Mouse (Mus musculus): Measurements from ENCODE around the gene Atf3. TPM values are rescaled to one million over a fixed set of nuclear protein-coding genes. Genes with fewer than 3 reads are reported as not detected.
A peak's percentile ranks its signal among the peaks of the same experiment; 100 is the strongest.

Atf3 gene
- polyA plus RNA-seq, 1 experiment from 2014 or later: 0.73 TPM

DNA sequence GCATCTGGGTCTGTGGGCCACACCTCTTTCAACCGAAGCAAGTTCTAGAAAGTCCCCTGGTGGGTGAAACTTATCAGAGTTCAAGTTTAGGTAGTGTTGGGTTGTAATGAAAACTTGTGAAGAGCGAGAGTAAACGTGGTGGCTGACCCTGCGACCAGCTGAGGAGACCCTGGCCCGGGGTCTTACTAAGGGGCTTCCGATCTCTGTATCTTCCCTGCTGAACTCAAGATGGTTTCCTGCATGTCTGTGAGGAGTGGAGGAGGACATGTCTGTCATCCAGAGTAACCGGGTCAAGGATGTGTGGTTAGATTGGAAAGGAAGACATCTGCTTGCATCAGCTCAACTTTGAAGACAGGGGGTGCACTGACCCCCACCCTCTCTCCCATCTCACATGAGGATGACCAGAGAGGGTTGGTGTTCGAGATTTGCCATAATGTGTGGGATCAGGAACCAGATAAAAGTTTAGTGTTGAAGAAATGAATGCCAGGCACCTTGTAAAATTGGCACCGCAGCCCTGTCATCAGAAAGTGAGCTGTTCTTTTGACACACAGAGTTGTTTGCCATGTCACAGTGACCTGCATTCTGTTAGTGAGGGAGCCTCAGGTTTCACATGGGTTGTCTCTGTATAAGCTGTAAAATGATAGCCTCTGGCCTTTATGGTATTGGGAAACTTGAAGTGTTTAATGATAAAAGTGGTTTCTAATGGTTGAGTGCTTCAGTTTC, 7.3 kb upstream of the Atf3 start:
- H3K27me3 ChIP-seq: no peaks in the 10 kb centered on the region
- peaks cover 18% of the 10 kb centered on the region for H3K4me1 ChIP-seq (replicated peaks)
- 55% methylated on average over 9 of the region's 9 CpGs for WGBS
- peak overlapping the region; percentile 58 for H3K4me3 ChIP-seq
- ATAC-seq (ENCODE audit: low FRiP score, low read depth): peak; percentile 4; the same call in 1 of the 2 replicates
- H3K9me3 ChIP-seq: no peaks in the 10 kb centered on the region
- H3K36me3 ChIP-seq: no peaks in the 10 kb centered on the region
- no peak overlapping the region; the same call in 1 of the 2 replicates for H3K27ac ChIP-seq (replicated peaks)
- peak overlapping the region; percentile 77 for H3K9ac ChIP-seq
- H3K4me2 ChIP-seq: peak overlapping the region; percentile 91

- Histone ChIP-seq H3K9me3 (no peaks in the 10 kb centered on the region), H3K4me3 (peak overlapping the region; percentile 58), H3K27me3 (no peaks in the 10 kb centered on the region), H3K4me2 (peak overlapping the region; percentile 91), H3K4me1 (replicated peaks) (peaks cover 18% of the 10 kb centered on the region), H3K27ac (replicated peaks) (peak overlapping the region; percentile 60), H3K9ac (peak overlapping the region; percentile 77), H3K36me3 (no peaks in the 10 kb centered on the region)
- ATAC-seq (ENCODE audit: low FRiP score, low read depth): peak; percentile 91
- 2% methylated on average over 57 of the region's 57 CpGs for WGBS
These were observed 6.6 kb upstream of the Atf3 start for GRCm38 (mm10) chr1:191224302-191224980.

DNA sequence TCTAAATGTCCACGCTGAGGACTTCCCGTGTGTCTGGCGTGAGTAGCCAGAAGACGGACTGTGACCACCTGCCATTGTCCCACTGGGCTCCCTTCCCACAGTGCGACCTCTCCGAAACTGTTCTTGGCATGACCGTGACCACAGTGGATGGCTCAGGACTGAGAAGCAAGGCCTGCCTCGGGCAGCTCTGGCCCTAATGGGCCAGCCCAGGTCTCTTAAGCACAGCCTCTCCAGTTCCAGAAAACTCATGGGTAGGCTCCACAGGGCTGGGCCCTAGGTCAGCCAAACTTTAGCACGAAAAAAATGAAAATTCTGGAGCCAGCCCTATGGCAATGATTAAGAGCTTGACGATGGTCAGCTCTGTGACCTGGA, 6.1 kb upstream of the Atf3 start:
- peak; percentile 88 for ATAC-seq (ENCODE audit: low FRiP score, low read depth)
- Histone ChIP-seq H3K4me2 (peak overlapping the region; percentile 91), H3K9me3 (no peaks in the 10 kb centered on the region), H3K36me3 (no peaks in the 10 kb centered on the region), H3K4me3 (peak overlapping the region; percentile 58), H3K27ac (replicated peaks) (0 out of 2 replicates have a peak overlapping the region, but pooled peaks have one; percentile 60), H3K9ac (peak overlapping the region; percentile 77), H3K27me3 (no peaks in the 10 kb centered on the region), H3K4me1 (replicated peaks) (peaks cover 18% of the 10 kb centered on the region)
- 51% methylated on average over 10 of the region's 10 CpGs for whole genome bisulfite sequencing

DNA sequence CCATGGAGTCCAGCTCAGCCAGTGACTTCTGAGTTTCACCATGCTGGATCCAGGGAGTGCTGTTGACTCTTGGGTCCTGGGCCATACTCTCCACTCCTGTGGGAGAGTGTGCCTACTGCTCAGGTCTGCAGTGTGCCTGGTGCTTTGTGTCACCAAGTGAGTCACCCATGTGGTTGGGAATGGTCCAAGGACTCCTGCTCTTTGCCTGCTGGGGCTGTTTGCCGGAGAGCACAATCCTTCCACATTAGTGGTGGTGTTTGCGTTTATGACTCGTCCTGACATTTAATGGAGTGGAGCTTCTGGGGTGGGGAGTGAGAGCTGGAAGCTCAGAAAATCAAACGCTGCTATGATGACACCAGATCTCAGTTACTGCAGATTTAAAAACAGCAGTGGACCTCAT, 4.2 kb upstream of the Atf3 start:
- Histone ChIP-seq H3K4me3 (no peak overlapping the region), H3K9ac (no peak overlapping the region), H3K36me3 (no peaks in the 10 kb centered on the region), H3K9me3 (no peaks in the 10 kb centered on the region), H3K27me3 (no peaks in the 10 kb centered on the region), H3K4me1 (replicated peaks) (peaks cover 18% of the 10 kb centered on the region), H3K27ac (replicated peaks) (no peak overlapping the region), H3K4me2 (no peak overlapping the region)
- WGBS: 83% methylated on average over 4 of the region's 4 CpGs
- ATAC-seq (ENCODE audit: low FRiP score, low read depth): no peak

DNA sequence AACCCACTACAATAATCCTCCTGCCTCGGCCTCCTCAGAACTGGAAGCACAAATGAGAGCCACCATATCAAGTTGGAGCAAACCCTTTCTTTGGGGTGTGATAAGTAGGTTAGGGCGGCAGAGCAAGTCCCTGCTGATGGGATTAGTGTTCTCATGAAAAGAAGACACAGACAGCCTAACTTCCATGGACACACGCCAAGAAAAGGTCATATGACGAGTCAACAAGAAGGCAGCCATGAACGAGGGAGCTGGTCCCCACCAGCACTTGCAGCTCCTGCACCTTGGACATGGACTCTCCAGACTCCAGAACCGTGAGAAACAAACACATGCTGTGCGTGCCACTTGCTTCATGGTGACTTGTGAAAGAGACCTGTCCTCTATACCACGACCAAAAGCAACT, 2.7 kb upstream of the Atf3 start:
- ATAC-seq (ENCODE audit: low FRiP score, low read depth): no peak
- no peaks in the 10 kb centered on the region for H3K36me3 ChIP-seq
- H3K4me3 ChIP-seq: no peak overlapping the region
- no peak overlapping the region for H3K9ac ChIP-seq
- 80% methylated on average over 8 of the region's 8 CpGs for WGBS
- H3K27ac ChIP-seq (replicated peaks): no peak overlapping the region
- no peaks in the 10 kb centered on the region for H3K27me3 ChIP-seq
- H3K4me2 ChIP-seq: no peak overlapping the region
- peaks cover 14% of the 10 kb centered on the region for H3K4me1 ChIP-seq (replicated peaks)
- H3K9me3 ChIP-seq: no peaks in the 10 kb centered on the region

DNA sequence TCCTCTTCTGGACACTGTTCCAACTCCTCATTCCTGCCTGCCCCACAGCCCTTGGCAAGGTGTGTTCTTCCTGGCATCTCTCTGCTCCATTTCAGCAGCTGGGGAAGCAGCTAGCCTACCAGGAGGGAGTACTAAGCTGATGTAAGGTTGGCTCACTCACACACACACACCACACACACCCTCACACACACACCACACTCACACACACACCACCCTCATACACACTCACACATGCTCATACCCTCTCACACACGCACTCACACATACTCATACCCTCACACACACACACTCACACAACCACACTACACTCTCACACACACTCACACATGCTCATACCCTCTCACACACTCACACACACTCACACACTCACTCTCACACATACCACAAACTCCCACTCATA, 1.9 kb upstream of the Atf3 start:
- ATAC-seq (ENCODE audit: low FRiP score, low read depth): no peak
- no peaks in the 10 kb centered on the region for H3K9me3 ChIP-seq
- no peak overlapping the region for H3K4me3 ChIP-seq
- H3K27me3 ChIP-seq: no peaks in the 10 kb centered on the region
- peaks cover 6% of the 10 kb centered on the region for H3K4me1 ChIP-seq (replicated peaks)
- H3K36me3 ChIP-seq: no peaks in the 10 kb centered on the region
- 100% methylated on average over 1 of the region's 1 CpGs for WGBS
- H3K4me2 ChIP-seq: no peak overlapping the region
- H3K27ac ChIP-seq (replicated peaks): no peak overlapping the region
- no peak overlapping the region for H3K9ac ChIP-seq

DNA sequence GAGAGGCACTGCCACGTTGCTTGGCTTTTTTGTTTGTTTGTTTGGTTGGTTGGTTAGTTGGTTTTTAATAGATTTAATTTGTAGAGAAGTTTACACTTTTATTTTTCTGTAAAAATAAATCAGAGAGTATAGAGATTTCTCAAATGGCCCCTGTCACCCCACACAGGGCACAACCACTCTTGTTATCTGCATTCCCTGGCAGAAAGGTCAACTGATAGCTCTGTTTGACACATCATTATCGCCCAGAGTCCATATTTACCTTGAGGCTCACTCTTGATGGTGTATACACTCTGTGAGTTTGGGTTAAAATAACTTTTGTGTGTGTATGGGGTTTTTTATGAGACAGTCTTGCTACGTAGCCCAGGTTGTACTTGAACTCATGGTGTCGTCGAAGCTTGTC, 744 bp upstream of the Atf3 start:
- no peaks in the 10 kb centered on the region for H3K27me3 ChIP-seq
- no peak overlapping the region for H3K9ac ChIP-seq
- peaks cover under 1% of the 10 kb centered on the region; the same call in 1 of the 2 replicates for H3K4me1 ChIP-seq (replicated peaks)
- H3K4me3 ChIP-seq: no peak overlapping the region
- H3K36me3 ChIP-seq: no peaks in the 10 kb centered on the region
- H3K27ac ChIP-seq (replicated peaks): no peak overlapping the region
- no peak for ATAC-seq (ENCODE audit: low FRiP score, low read depth)
- 89% methylated on average over 5 of the region's 5 CpGs for WGBS
- H3K4me2 ChIP-seq: no peak overlapping the region
- no peaks in the 10 kb centered on the region for H3K9me3 ChIP-seq

GRCm38 (mm10) chr1:191215776-191216661, 1.8 kb downstream of the Atf3 start:
- Histone ChIP-seq H3K9ac (no peak overlapping the region), H3K36me3 (no peaks in the 10 kb centered on the region), H3K4me1 (replicated peaks) (no peaks in the 10 kb centered on the region), H3K27me3 (no peaks in the 10 kb centered on the region), H3K4me2 (peak overlapping the region; percentile 31), H3K9me3 (no peaks in the 10 kb centered on the region), H3K4me3 (no peak overlapping the region), H3K27ac (replicated peaks) (no peak overlapping the region)
- no peak for ATAC-seq (ENCODE audit: low FRiP score, low read depth)
- WGBS: 31% methylated on average over 19 of the region's 19 CpGs

DNA sequence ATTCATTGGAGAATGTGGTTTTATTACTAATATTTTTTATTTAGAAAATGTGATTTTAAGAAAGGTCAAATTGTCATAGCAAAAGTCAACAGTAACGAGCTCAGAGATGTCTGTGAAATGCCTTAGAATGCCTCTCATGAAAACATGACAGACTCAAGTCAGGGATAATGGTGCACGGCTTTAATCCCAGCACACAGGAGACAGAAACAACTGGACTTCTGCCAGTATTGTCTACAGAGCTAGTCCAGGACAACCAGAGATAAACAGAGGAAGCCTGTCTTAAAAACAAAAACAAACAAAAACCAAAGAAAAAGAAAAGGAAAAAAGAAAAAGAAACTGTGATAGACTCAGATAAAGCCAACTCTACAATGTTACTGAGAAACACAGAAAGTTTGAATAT, 6.7 kb downstream of the Atf3 start:
- WGBS: 55% methylated on average over 2 of the region's 2 CpGs
- Histone ChIP-seq H3K27ac (replicated peaks) (no peak overlapping the region), H3K4me3 (no peak overlapping the region), H3K4me2 (no peak overlapping the region), H3K36me3 (no peaks in the 10 kb centered on the region), H3K9ac (no peak overlapping the region), H3K4me1 (replicated peaks) (no peaks in the 10 kb centered on the region), H3K9me3 (no peaks in the 10 kb centered on the region), H3K27me3 (0 out of 2 replicates have a peak, but pooled peaks cover 4% of the 10 kb centered on the region)
- no peak for ATAC-seq (ENCODE audit: low FRiP score, low read depth)

GRCm38 (mm10) chr1:191205791-191206190, 12.0 kb downstream of the Atf3 start:
- no peak overlapping the region for H3K4me2 ChIP-seq
- no peak overlapping the region for H3K9ac ChIP-seq
- no peaks in the 10 kb centered on the region for H3K4me1 ChIP-seq (replicated peaks)
- H3K9me3 ChIP-seq: no peaks in the 10 kb centered on the region
- H3K27me3 ChIP-seq: 0 out of 2 replicates have a peak, but pooled peaks cover 4% of the 10 kb centered on the region
- H3K36me3 ChIP-seq: no peaks in the 10 kb centered on the region
- no peak for ATAC-seq (ENCODE audit: low FRiP score, low read depth)
- no peak overlapping the region for H3K4me3 ChIP-seq
- 87% methylated on average over 5 of the region's 5 CpGs for WGBS
- H3K27ac ChIP-seq (replicated peaks): no peak overlapping the region

DNA sequence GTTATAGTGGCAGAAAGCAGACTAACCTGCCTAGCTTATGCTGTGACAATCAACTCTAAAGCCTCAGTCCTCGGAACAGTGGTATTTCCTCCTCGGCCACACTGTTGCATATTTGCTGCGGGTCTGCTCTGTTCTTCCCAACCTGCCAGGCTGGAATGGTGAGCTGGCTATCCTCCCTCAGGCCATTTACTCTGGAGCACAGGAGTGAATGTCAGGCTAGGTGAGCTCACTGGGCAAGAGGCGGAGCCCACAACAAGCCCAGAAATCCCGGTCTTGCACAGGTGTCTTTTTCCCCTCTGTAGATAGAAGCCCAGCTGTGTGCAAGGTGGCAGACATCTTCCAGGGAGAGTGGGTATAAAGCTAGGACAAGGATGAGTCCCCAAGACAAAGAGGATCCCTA, 13.0 kb downstream of the Atf3 start:
- H3K27ac ChIP-seq (replicated peaks): no peak overlapping the region
- WGBS: 84% methylated on average over 5 of the region's 5 CpGs
- ATAC-seq (ENCODE audit: low FRiP score, low read depth): no peak

GRCm38 (mm10) chr1:191203496-191203895, 14.3 kb downstream of the Atf3 start:
- Histone ChIP-seq H3K4me3 (no peak overlapping the region), H3K9ac (no peak overlapping the region), H3K27me3 (0 out of 2 replicates have a peak, but pooled peaks cover 4% of the 10 kb centered on the region), H3K9me3 (no peaks in the 10 kb centered on the region), H3K4me2 (no peak overlapping the region), H3K36me3 (no peaks in the 10 kb centered on the region), H3K4me1 (replicated peaks) (no peaks in the 10 kb centered on the region), H3K27ac (replicated peaks) (no peak overlapping the region)
- ATAC-seq (ENCODE audit: low FRiP score, low read depth): no peak
- 58% methylated on average over 2 of the region's 2 CpGs for WGBS

More for the DNA sequence above, 13.0 kb downstream of the Atf3 start:
- Histone ChIP-seq H3K4me1 (replicated peaks) (no peaks in the 10 kb centered on the region), H3K36me3 (no peaks in the 10 kb centered on the region), H3K4me3 (no peak overlapping the region), H3K27me3 (0 out of 2 replicates have a peak, but pooled peaks cover 4% of the 10 kb centered on the region), H3K4me2 (no peak overlapping the region), H3K9ac (no peak overlapping the region), H3K9me3 (no peaks in the 10 kb centered on the region)
